In genomic region chr5:146220501-146220878, GRCm38 (mm10) we compare ENCODE assay signal across 8 mouse cellular contexts. TPM values are rescaled to one million over a fixed set of nuclear protein-coding genes. Genes with fewer than 3 reads are reported as not detected.
DNase-seq lines count a peak whose midpoint lies in the region; ATAC-seq and TF ChIP-seq lines count a peak whose summit lies in the region.

No protein-coding gene starts in this region.

- H3K27ac ChIP-seq in kidney, embryonic 16.5 days (ENCODE audit: low read length), result peak overlapping the region; percentile 99
- H3K27ac ChIP-seq in embryonic facial prominence, embryonic 10.5 days (replicated peaks), result peak overlapping the region; percentile 75
- H3K27ac ChIP-seq in intestine, embryonic 14.5 days (ENCODE audit: low read depth), result peak overlapping the region; percentile 62
- H3K27ac ChIP-seq in midbrain, postnatal 0 days (ENCODE audit: low read depth, low read length), result peak overlapping the region; percentile 59; the same call in 1 of the 2 replicates

- 5% methylated on average over 13 of the region's 13 CpGs for WGBS in kidney, embryonic 16.5 days
- 11% methylated on average over 13 of the region's 13 CpGs for WGBS in embryonic facial prominence, embryonic 10.5 days
- 8% methylated on average over 13 of the region's 13 CpGs for WGBS in intestine, embryonic 14.5 days
- WGBS in midbrain, postnatal 0 days, result 7% methylated on average over 13 of the region's 13 CpGs

- peak overlapping the region; percentile 93 for H3K9ac ChIP-seq in kidney, embryonic 16.5 days (replicated peaks; ENCODE audit: low read length)
- peak overlapping the region; percentile 82 for H3K9ac ChIP-seq in intestine, embryonic 14.5 days (ENCODE audit: low read length)
- H3K9ac ChIP-seq in midbrain, postnatal 0 days (replicated peaks; ENCODE audit: low read length, poor library complexity, severe bottlenecking), result peak overlapping the region; percentile 54

- ATAC-seq in kidney, embryonic 16.5 days (ENCODE audit: low FRiP score, low TSS enrichment), result peak; percentile 82
- ATAC-seq in intestine, embryonic 14.5 days (replicated peaks; ENCODE audit: low FRiP score, low TSS enrichment, low read depth), result peak; percentile 45
- peak; percentile 41 for ATAC-seq in midbrain, postnatal 0 days (ENCODE audit: low FRiP score)

- no peak for TF ChIP-seq CTCF in midbrain, postnatal 0 days (IDR thresholded peaks at IDR 0.05)

- peak overlapping the region; percentile 86 for H3K4me3 ChIP-seq in kidney, embryonic 16.5 days (ENCODE audit: low read length)
- H3K4me3 ChIP-seq in embryonic facial prominence, embryonic 10.5 days, result peak overlapping the region; percentile 78
- peak overlapping the region; percentile 54 for H3K4me3 ChIP-seq in intestine, embryonic 14.5 days (ENCODE audit: low read depth, low read length)
- peak overlapping the region; percentile 70 for H3K4me3 ChIP-seq in midbrain, postnatal 0 days (ENCODE audit: low read depth, low read length)

- peaks cover 15% of the 10 kb centered on the region for H3K4me1 ChIP-seq in kidney, embryonic 16.5 days (ENCODE audit: insufficient read depth, low read length)
- peaks cover 11% of the 10 kb centered on the region for H3K4me1 ChIP-seq in embryonic facial prominence, embryonic 10.5 days
- H3K4me1 ChIP-seq in intestine, embryonic 14.5 days (replicated peaks; ENCODE audit: control insufficient read depth, insufficient read depth, low read length), result peaks cover 6% of the 10 kb centered on the region; the same call in 1 of the 2 replicates
- H3K4me1 ChIP-seq in midbrain, postnatal 0 days (ENCODE audit: insufficient read depth, low read length), result peaks cover 3% of the 10 kb centered on the region

- DNase-seq in kidney, postnatal 10 days, result no peak
- DNase-seq in embryonic facial prominence, embryonic 10.5 days (ENCODE audit: low spot score), result no peak
- DNase-seq in intestine, embryonic 14.5 days (ENCODE audit: low spot score), result no peak
- no peak for DNase-seq in midbrain, postnatal 0 days (ENCODE audit: low spot score)
- no peak for DNase-seq in adrenal gland, adult 18-20 months (ENCODE audit: low spot score in 2 of 2)
- DNase-seq in cerebellum, adult 11 months, result no peak
- DNase-seq in right cerebral cortex, adult 18-20 months, result no peak

- H3K4me2 ChIP-seq in kidney, embryonic 16.5 days (replicated peaks; ENCODE audit: low read depth, low read length), result peak overlapping the region; percentile 61
- peak overlapping the region; percentile 78 for H3K4me2 ChIP-seq in intestine, embryonic 14.5 days (ENCODE audit: low read length)
- peak overlapping the region; percentile 66 for H3K4me2 ChIP-seq in midbrain, postnatal 0 days (ENCODE audit: low read depth, low read length, poor library complexity, severe bottlenecking)

- no peaks in the 10 kb centered on the region for H3K27me3 ChIP-seq in kidney, embryonic 16.5 days (ENCODE audit: insufficient read depth, low read length)
- H3K27me3 ChIP-seq in embryonic facial prominence, embryonic 10.5 days (replicated peaks; ENCODE audit: low read depth, poor library complexity, severe bottlenecking), result no peaks in the 10 kb centered on the region
- H3K27me3 ChIP-seq in intestine, embryonic 14.5 days (replicated peaks; ENCODE audit: control insufficient read depth, insufficient read depth, low read length), result no peaks in the 10 kb centered on the region
- no peaks in the 10 kb centered on the region for H3K27me3 ChIP-seq in midbrain, postnatal 0 days (ENCODE audit: insufficient read depth, low read length)

- H3K9me3 ChIP-seq in kidney, embryonic 16.5 days (ENCODE audit: low read length), result no peaks in the 10 kb centered on the region
- H3K9me3 ChIP-seq in embryonic facial prominence, embryonic 10.5 days, result no peaks in the 10 kb centered on the region
- no peaks in the 10 kb centered on the region for H3K9me3 ChIP-seq in intestine, embryonic 14.5 days (ENCODE audit: control insufficient read depth, low read length)
- H3K9me3 ChIP-seq in midbrain, postnatal 0 days (ENCODE audit: low read length), result no peaks in the 10 kb centered on the region

- H3K36me3 ChIP-seq in kidney, embryonic 16.5 days (ENCODE audit: insufficient read depth, low read length), result peaks cover 33% of the 10 kb centered on the region
- H3K36me3 ChIP-seq in embryonic facial prominence, embryonic 10.5 days (replicated peaks), result peaks cover 41% of the 10 kb centered on the region
- H3K36me3 ChIP-seq in intestine, embryonic 14.5 days (ENCODE audit: control insufficient read depth, insufficient read depth, low read length), result peaks cover 38% of the 10 kb centered on the region
- H3K36me3 ChIP-seq in midbrain, postnatal 0 days (ENCODE audit: insufficient read depth, low read length), result peaks cover 13% of the 10 kb centered on the region

RNA-seq across cellular contexts. Expression of gene Rnf6, which starts 0.9 kb away (rescaled TPM):
- 71.2 and 71.9 TPM in 2 replicates for polyA plus RNA-seq in kidney, embryonic 16.5 days (2015; fragmentation: Nextera tagmentation; extraction: Ambion mirVana)
- polyA plus RNA-seq in embryonic facial prominence, embryonic 10.5 days (2016; fragmentation: Nextera tagmentation; extraction: Ambion mirVana), result 28.7 and 30.7 TPM in 2 replicates
- polyA plus RNA-seq in intestine, embryonic 14.5 days (2014; fragmentation: Nextera tagmentation; extraction: Ambion mirVana), result 38.8 and 39.9 TPM in 2 replicates
- 9.0 and 12.8 TPM in 2 replicates for total RNA-seq in midbrain, postnatal 0 days (2014; rRNA removed)
- polyA plus RNA-seq in midbrain, postnatal 0 days (2015; fragmentation: Nextera tagmentation; extraction: Ambion mirVana), result 24.6 and 29.9 TPM in 2 replicates
- 10 to 100 TPM; 47.2 to 74.5 TPM for total RNA-seq in adrenal gland, adult 18-20 months (2021)

RNA-seq across cellular contexts. Expression of gene Cdk8, which starts 10.5 kb away (rescaled TPM):
- 11.4 and 12.4 TPM in 2 replicates for polyA plus RNA-seq in kidney, embryonic 16.5 days (2015; fragmentation: Nextera tagmentation; extraction: Ambion mirVana)
- 25.0 and 26.6 TPM in 2 replicates for polyA plus RNA-seq in embryonic facial prominence, embryonic 10.5 days (2016; fragmentation: Nextera tagmentation; extraction: Ambion mirVana)
- polyA plus RNA-seq in intestine, embryonic 14.5 days (2014; fragmentation: Nextera tagmentation; extraction: Ambion mirVana), result 28.9 and 35.1 TPM in 2 replicates
- total RNA-seq in midbrain, postnatal 0 days (2014; rRNA removed), result 42.1 and 46.3 TPM in 2 replicates
- 13.9 and 15.4 TPM in 2 replicates for polyA plus RNA-seq in midbrain, postnatal 0 days (2015; fragmentation: Nextera tagmentation; extraction: Ambion mirVana)
- total RNA-seq in adrenal gland, adult 18-20 months (2021), result 10 to 100 TPM; 43.5 to 91.1 TPM

RNA-seq across cellular contexts. Expression of gene 1700001J03Rik, which starts 35.4 kb away (rescaled TPM):
- polyA plus RNA-seq in kidney, embryonic 16.5 days (2015; fragmentation: Nextera tagmentation; extraction: Ambion mirVana), result 0.21 and 0.28 TPM in 2 replicates
- not detected in 2 replicates for polyA plus RNA-seq in embryonic facial prominence, embryonic 10.5 days (2016; fragmentation: Nextera tagmentation; extraction: Ambion mirVana)
- polyA plus RNA-seq in intestine, embryonic 14.5 days (2014; fragmentation: Nextera tagmentation; extraction: Ambion mirVana), result not detected in 2 replicates
- total RNA-seq in midbrain, postnatal 0 days (2014; rRNA removed), result not detected in 2 replicates
- 0.27 TPM in 1 of 2 replicates, not detected in the other for polyA plus RNA-seq in midbrain, postnatal 0 days (2015; fragmentation: Nextera tagmentation; extraction: Ambion mirVana)
- total RNA-seq in adrenal gland, adult 18-20 months (2021), result under 1 TPM; 0.73 to 0.99 TPM

RNA-seq across cellular contexts. Expression of gene Gm6309, which starts 50.0 kb away (rescaled TPM):
- not detected in 2 replicates for polyA plus RNA-seq in kidney, embryonic 16.5 days (2015; fragmentation: Nextera tagmentation; extraction: Ambion mirVana)
- not detected in 2 replicates for polyA plus RNA-seq in embryonic facial prominence, embryonic 10.5 days (2016; fragmentation: Nextera tagmentation; extraction: Ambion mirVana)
- not detected in 2 replicates for polyA plus RNA-seq in intestine, embryonic 14.5 days (2014; fragmentation: Nextera tagmentation; extraction: Ambion mirVana)
- not detected in 2 replicates for total RNA-seq in midbrain, postnatal 0 days (2014; rRNA removed)
- not detected in 2 replicates for polyA plus RNA-seq in midbrain, postnatal 0 days (2015; fragmentation: Nextera tagmentation; extraction: Ambion mirVana)
- total RNA-seq in adrenal gland, adult 18-20 months (2021), result not detected
